Mouse (Mus musculus): ENCODE results near the gene G6pc2.

DNA sequence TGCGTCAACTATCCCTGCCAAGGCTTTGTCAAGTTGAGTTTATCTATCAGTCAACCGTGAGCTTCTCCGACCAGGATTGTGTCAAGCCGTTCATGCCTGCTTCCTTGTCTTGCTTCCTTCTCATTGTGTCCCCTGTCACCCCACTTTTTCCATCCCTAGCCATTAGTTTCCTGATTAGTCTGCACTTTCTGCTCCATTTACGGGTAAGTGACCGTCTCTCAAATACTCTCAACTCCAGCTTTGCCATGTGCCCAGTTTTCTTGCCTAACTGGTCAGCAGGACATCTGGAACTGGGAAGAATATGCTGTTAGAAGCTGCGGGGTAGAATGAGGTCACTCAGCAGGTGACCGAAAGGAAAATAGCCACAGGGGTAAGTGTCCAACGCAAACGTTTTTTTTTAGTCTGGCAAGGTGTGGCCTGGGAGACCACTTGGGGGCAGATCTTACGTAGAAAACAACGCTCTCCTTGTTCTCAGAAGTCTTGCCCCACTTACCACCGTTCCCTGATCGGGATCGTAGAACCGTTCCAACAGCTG lies 37.4 kb downstream of the G6pc2 start:
- no peak for TF ChIP-seq CTCF (IDR thresholded peaks at IDR 0.05; ENCODE audit: low read depth, low read length)
- no peak for TF ChIP-seq POLR2A (IDR thresholded peaks at IDR 0.05; ENCODE audit: borderline replicate concordance, low read depth, low read length)
